Mouse (Mus musculus) thymus, postnatal 14 days (tissue): ENCODE results near the gene Mad1l1.

Experiments used
- DNase-seq: peaks from one replicate; pipeline ENCODE4 v3.0.0; 2021

The Mad1l1 gene

GRCm38 (mm10) chr5:139978525-139979276 is 342.7 kb downstream of the Mad1l1 start:
- DNase-seq, result peak; percentile 31

- DNase-seq, result no peak
Measured at GRCm38 (mm10) chr5:139977476-139977875, 343.9 kb downstream of the Mad1l1 start.

- no peak for DNase-seq
Measured at GRCm38 (mm10) chr5:139976584-139976983, 344.8 kb downstream of the Mad1l1 start.

- peak; percentile 38 for DNase-seq
Measured at GRCm38 (mm10) chr5:139970186-139970631, 351.1 kb downstream of the Mad1l1 start.

- DNase-seq, result no peak
Measured at GRCm38 (mm10) chr5:139969151-139969948, 352.0 kb downstream of the Mad1l1 start.

GRCm38 (mm10) chr5:139965596-139965995 is 355.8 kb downstream of the Mad1l1 start:
- DNase-seq, result no peak

- no peak for DNase-seq
Measured at GRCm38 (mm10) chr5:139964391-139964790, 357.0 kb downstream of the Mad1l1 start.

- no peak for DNase-seq
Measured at GRCm38 (mm10) chr5:139959741-139960140, 361.6 kb downstream of the Mad1l1 start.
